In the genomic region with DNA sequence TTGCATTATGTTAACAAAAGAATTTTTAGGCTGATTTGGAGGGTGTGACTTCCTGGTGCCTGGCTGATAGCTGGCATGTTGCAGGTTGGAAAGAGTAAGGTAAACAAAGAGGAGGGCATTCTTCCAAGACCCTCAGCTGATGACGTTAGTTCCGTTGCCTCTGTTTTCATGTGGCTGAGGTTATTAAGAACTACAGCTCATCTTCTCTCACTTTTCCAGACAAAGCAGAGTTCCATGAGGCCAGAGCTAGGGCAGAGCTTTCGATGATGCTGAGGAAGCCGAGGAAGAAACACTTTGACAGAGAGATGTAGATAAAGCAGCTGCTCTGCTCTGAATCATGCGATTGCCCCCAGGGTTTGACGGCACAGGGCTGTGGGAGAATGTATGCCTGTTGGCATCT, we compare ENCODE assay signal across 18 mouse cellular contexts.
DNase-seq lines count a peak whose midpoint lies in the region; ATAC-seq lines count a peak whose summit lies in the region.
"Had no signal": no experiment of that assay in that cellular context is flagged by ENCODE, and none has a peak within 500 bp of the region (broad histone marks: within the 10 kb centered on the region; RNA-seq: fewer than 3 reads in every experiment).

No protein-coding gene starts in this region.

- DNase-seq in heart, adult 11 months, result peak; percentile 85
- no peak for DNase-seq in heart, postnatal 36 days
- peak; percentile 17 for DNase-seq in limb, embryonic 11.5 days (ENCODE audit: low spot score)
- DNase-seq in limb, embryonic 10.5 days (ENCODE audit: low spot score), result no peak
- peak; percentile 27 for DNase-seq in heart, postnatal 4 days
- DNase-seq in lung, postnatal 4 days, result peak; percentile 62 to 74
- DNase-seq in right cerebral cortex, postnatal 25 days, result no peak
- no peak for DNase-seq in layer of hippocampus, adult 18-20 months (ENCODE audit: low spot score in 2 of 2)
- DNase-seq: adrenal gland, postnatal 25 days; cerebellum, adult 9-11 months; gastrocnemius, postnatal 14 days; liver, postnatal 0 days had no signal

- H3K27ac ChIP-seq in limb, embryonic 11.5 days (replicated peaks; ENCODE audit: low read depth, low read length), result no peak overlapping the region
- H3K27ac ChIP-seq in limb, embryonic 10.5 days, result no peak overlapping the region
- H3K27ac ChIP-seq: limb, embryonic 13.5 days; midbrain, embryonic 12.5 days had no signal

- no peak overlapping the region for H3K4me3 ChIP-seq in limb, embryonic 11.5 days (ENCODE audit: low read depth, low read length)
- no peak overlapping the region for H3K4me3 ChIP-seq in limb, embryonic 10.5 days
- H3K4me3 ChIP-seq: erythroblast, embryonic 14.5 days; limb, embryonic 13.5 days; midbrain, embryonic 12.5 days had no signal

- no peak overlapping the region for H3K9ac ChIP-seq in limb, embryonic 11.5 days (ENCODE audit: low read length)
- H3K9ac ChIP-seq: limb, embryonic 13.5 days; liver, postnatal 0 days; midbrain, embryonic 12.5 days had no signal

- ATAC-seq in limb, embryonic 11.5 days (ENCODE audit: insufficient number of reproducible peaks, low FRiP score, low TSS enrichment, low read depth), result no peak
- ATAC-seq: activated CD4-positive, CD25-positive, alpha-beta regulatory T cell, adult 4 months; forebrain, embryonic 16.5 days; intestine, postnatal 0 days; liver, postnatal 0 days had no signal

- intact Hi-C loops in heart, postnatal 36 days (cut with DNase I), result no loop called here

- H3K4me2 ChIP-seq in limb, embryonic 11.5 days (ENCODE audit: low read depth, severe bottlenecking), result no peak overlapping the region
- H3K4me2 ChIP-seq: limb, embryonic 13.5 days; midbrain, embryonic 12.5 days had no signal

- no peaks in the 10 kb centered on the region for H3K9me3 ChIP-seq in limb, embryonic 11.5 days (ENCODE audit: control insufficient read depth, low read length)
- no peaks in the 10 kb centered on the region for H3K9me3 ChIP-seq in limb, embryonic 10.5 days (replicated peaks)
- H3K9me3 ChIP-seq: limb, embryonic 13.5 days; midbrain, embryonic 12.5 days had no signal

- 80% methylated on average over 6 of the region's 6 CpGs for WGBS in limb, embryonic 11.5 days
- WGBS in limb, embryonic 10.5 days, result 79% methylated on average over 6 of the region's 6 CpGs

- H3K36me3 ChIP-seq in limb, embryonic 11.5 days (ENCODE audit: control insufficient read depth, insufficient read depth, low read length), result no peaks in the 10 kb centered on the region
- H3K36me3 ChIP-seq in limb, embryonic 10.5 days, result no peaks in the 10 kb centered on the region
- H3K36me3 ChIP-seq: limb, embryonic 13.5 days; midbrain, embryonic 12.5 days had no signal

- no peaks in the 10 kb centered on the region for H3K27me3 ChIP-seq in limb, embryonic 11.5 days (ENCODE audit: control insufficient read depth, insufficient read depth, low read length)
- H3K27me3 ChIP-seq in limb, embryonic 10.5 days (ENCODE audit: low read depth, poor library complexity, severe bottlenecking), result no peaks in the 10 kb centered on the region
- H3K27me3 ChIP-seq: limb, embryonic 13.5 days; midbrain, embryonic 12.5 days had no signal

- H3K4me1 ChIP-seq in limb, embryonic 11.5 days (ENCODE audit: control insufficient read depth, insufficient read depth, low read length), result no peaks in the 10 kb centered on the region; the same call in 1 of the 2 replicates
- peaks cover 11% of the 10 kb centered on the region for H3K4me1 ChIP-seq in limb, embryonic 10.5 days

Comparison
In these comparisons a context has a peak if more than half of its experiments do, and no peak if none do; other contexts are left out.
1. DNase-seq: peak in heart, adult 11 months (single experiment), limb, embryonic 11.5 days (single experiment), heart, postnatal 4 days (single experiment) and lung, postnatal 4 days (2 of 2); none in heart, postnatal 36 days (0 of 2), limb, embryonic 10.5 days (single experiment), right cerebral cortex, postnatal 25 days (single experiment) and layer of hippocampus, adult 18-20 months (0 of 2).